Mouse (Mus musculus) heart, postnatal 0 days (tissue): Measurements from ENCODE around the gene Hist2h4. TPM values are rescaled to one million over a fixed set of nuclear protein-coding genes. Genes with fewer than 3 reads are reported as not detected.

Source experiments
- ATAC-seq: fragments of 200-750 bp; cut with Nextera tagmentation; 2 replicates; pipeline ENCODE4 v1.8.0; 2017; ENCODE audit warnings: low read depth, moderate number of reproducible peaks, moderate library complexity; ENCODE audit not compliant: insufficient read depth
- DNase-seq: peaks from one replicate; pipeline ENCODE4 v3.0.0-alpha.2; 2016; ENCODE audit warnings: low spot score
- H3K27ac ChIP-seq: fragments of 300-500 bp; sonication (generic); 2 replicates; pipeline ENCODE4 v1.5.1; 2014; ENCODE audit warnings: low read depth, mild to moderate bottlenecking
- H3K27me3 ChIP-seq: fragments of 300-500 bp; sonication (generic); 2 replicates; pipeline ENCODE4 v1.6.1; 2014; ENCODE audit warnings: low read length, mixed read lengths; ENCODE audit not compliant: control insufficient read depth, insufficient read depth
- H3K36me3 ChIP-seq: fragments of 300-500 bp; sonication (generic); replicated peaks from 2 replicates; pipeline ENCODE4 v1.6.1; 2014; ENCODE audit warnings: low read length, mixed read lengths; ENCODE audit not compliant: control insufficient read depth, insufficient read depth
- H3K4me1 ChIP-seq: fragments of 300-500 bp; sonication (generic); 2 replicates; pipeline ENCODE4 v1.6.1; 2014; ENCODE audit warnings: antibody characterized with exemption; ENCODE audit not compliant: control insufficient read depth, insufficient read depth
- H3K4me2 ChIP-seq: fragments of 300-500 bp; sonication (generic); 2 replicates; pipeline ENCODE4 v1.6.1; 2014; ENCODE audit warnings: low read depth, mild to moderate bottlenecking, low read length, moderate library complexity
- H3K4me3 ChIP-seq: fragments of 300-500 bp; sonication (generic); 2 replicates; pipeline ENCODE4 v1.5.1; 2014; ENCODE audit warnings: low read depth, low read length
- H3K9ac ChIP-seq: fragments of 300-500 bp; sonication (generic); replicated peaks from 2 replicates; pipeline ENCODE4 v1.6.1; 2014; ENCODE audit warnings: low read depth, low read length, mixed read lengths
- H3K9me3 ChIP-seq: fragments of 300-500 bp; sonication (generic); replicated peaks from 2 replicates; pipeline ENCODE4 v1.6.1; 2016; ENCODE audit warnings: low read length; ENCODE audit not compliant: control insufficient read depth
- CTCF ChIP-seq: IDR thresholded peaks from 2 replicates; pipeline ENCODE4 v1.5.1; 2016; ENCODE audit warnings: antibody characterized with exemption, control low read depth, low read depth
- EP300 ChIP-seq: IDR thresholded peaks from 2 replicates; pipeline ENCODE4 v1.6.1; 2016; ENCODE audit warnings: antibody characterized with exemption, low read depth
- WGBS: fragments of 180-500 bp; shearing (Covaris S2); extraction: QIAGEN DNeasy Blood & Tissue Kit; methylation state at CpG from one replicate; pipeline ENCODE4 v1.1.7; 2014; 5-methylcytosine and 5-hydroxymethylcytosine counted together
- polyA plus RNA-seq: library from polyadenylated mRNA; unstranded; fragments of >200 nt; fragmentation: Nextera tagmentation; extraction: Ambion mirVana; gene quantifications from 2 replicates; pipeline ENCODE4 v1.2.1, GENCODE M21; 2015
- total RNA-seq: library from RNA; depleted of rRNA; stranded (reverse); fragments of >200 nt; gene quantifications from 2 replicates; pipeline ENCODE4 v1.2.3, GENCODE M21; 2014; ENCODE audit warnings: low replicate concordance

Hist2h4 gene
- total and polyA plus RNA-seq, 2 experiments from 2014 or later = 5.9 to 135 TPM

GRCm38 (mm10) chr3:96262216-96262875 is 765 bp downstream of the Hist2h4 start:
- H3K27ac ChIP-seq = peak overlapping the region; percentile 98
- peaks cover 14% of the 10 kb centered on the region; the same call in 1 of the 2 replicates for H3K4me1 ChIP-seq
- WGBS = under 1% methylated on average over 19 of the region's 19 CpGs
- H3K27me3 ChIP-seq = no peaks in the 10 kb centered on the region
- TF ChIP-seq EP300 (no peak), CTCF (no peak)
- ATAC-seq (peak; percentile 83), DNase-seq (peak; percentile 93)
- H3K4me3 ChIP-seq = peak overlapping the region; percentile 64
- peak overlapping the region; percentile 76 for H3K4me2 ChIP-seq
- H3K9ac ChIP-seq = peak overlapping the region; percentile 81
- H3K36me3 ChIP-seq = no peaks in the 10 kb centered on the region
- H3K9me3 ChIP-seq = no peaks in the 10 kb centered on the region

- H3K27me3 ChIP-seq = no peaks in the 10 kb centered on the region
- peak overlapping the region; percentile 98 for H3K27ac ChIP-seq
- 0 out of 2 replicates have a peak overlapping the region, but pooled peaks have one; percentile 4 for H3K9ac ChIP-seq
- no peak for ATAC-seq
- H3K36me3 ChIP-seq = no peaks in the 10 kb centered on the region
- no peaks in the 10 kb centered on the region for H3K9me3 ChIP-seq
- H3K4me2 ChIP-seq = peak overlapping the region; percentile 76
- H3K4me3 ChIP-seq = no peak overlapping the region
- peaks cover 14% of the 10 kb centered on the region; the same call in 1 of the 2 replicates for H3K4me1 ChIP-seq
- no peak for DNase-seq
- WGBS = 66% methylated on average over 3 of the region's 3 CpGs
- TF ChIP-seq CTCF (no peak), EP300 (no peak)
Observed at GRCm38 (mm10) chr3:96261623-96262022, 1.5 kb downstream of the Hist2h4 start.

- H3K4me3 ChIP-seq = no peak overlapping the region
- DNase-seq = no peak
- no peak for ATAC-seq
- no peak overlapping the region for H3K4me2 ChIP-seq
- 90% methylated on average over 5 of the region's 5 CpGs for WGBS
- no peak overlapping the region for H3K27ac ChIP-seq
- no peaks in the 10 kb centered on the region for H3K9me3 ChIP-seq
- no peaks in the 10 kb centered on the region for H3K36me3 ChIP-seq
- H3K9ac ChIP-seq = no peak overlapping the region
- H3K4me1 ChIP-seq = peaks cover 21% of the 10 kb centered on the region; the same call in 1 of the 2 replicates
- TF ChIP-seq CTCF = no peak
- no peak for TF ChIP-seq EP300
- no peaks in the 10 kb centered on the region for H3K27me3 ChIP-seq
Observed at GRCm38 (mm10) chr3:96260220-96260619, 2.9 kb downstream of the Hist2h4 start.

- no peaks in the 10 kb centered on the region for H3K27me3 ChIP-seq
- 77% methylated on average over 3 of the region's 3 CpGs for WGBS
- H3K9me3 ChIP-seq = no peaks in the 10 kb centered on the region
- ATAC-seq (no peak), DNase-seq (no peak)
- H3K9ac ChIP-seq = no peak overlapping the region
- H3K4me1 ChIP-seq = peaks cover 12% of the 10 kb centered on the region; the same call in 1 of the 2 replicates
- no peaks in the 10 kb centered on the region for H3K36me3 ChIP-seq
- TF ChIP-seq CTCF = no peak
- no peak for TF ChIP-seq EP300
- no peak overlapping the region for H3K4me2 ChIP-seq
- no peak overlapping the region for H3K27ac ChIP-seq
- H3K4me3 ChIP-seq = no peak overlapping the region
Observed at GRCm38 (mm10) chr3:96257190-96257589, 5.9 kb downstream of the Hist2h4 start.

GRCm38 (mm10) chr3:96255926-96256593 is 7.1 kb downstream of the Hist2h4 start:
- Histone ChIP-seq H3K9ac (no peak overlapping the region), H3K27ac (peak overlapping the region; percentile 16; the same call in 1 of the 2 replicates), H3K4me2 (no peak overlapping the region), H3K9me3 (no peaks in the 10 kb centered on the region), H3K36me3 (no peaks in the 10 kb centered on the region), H3K4me3 (no peak overlapping the region), H3K4me1 (0 out of 2 replicates have a peak, but pooled peaks cover 7% of the 10 kb centered on the region), H3K27me3 (no peaks in the 10 kb centered on the region)
- WGBS = 64% methylated on average over 5 of the region's 5 CpGs
- no peak for DNase-seq
- TF ChIP-seq CTCF = no peak
- no peak for ATAC-seq
